Mouse (Mus musculus): ENCODE measurements at regions not wholly inside any gene's neighbourhood (a gene's known extent, or its start where the extent isn't known, plus 50 kb on each side); places are given as distances from the start of the nearest gene placed in this dataset.

DNA sequence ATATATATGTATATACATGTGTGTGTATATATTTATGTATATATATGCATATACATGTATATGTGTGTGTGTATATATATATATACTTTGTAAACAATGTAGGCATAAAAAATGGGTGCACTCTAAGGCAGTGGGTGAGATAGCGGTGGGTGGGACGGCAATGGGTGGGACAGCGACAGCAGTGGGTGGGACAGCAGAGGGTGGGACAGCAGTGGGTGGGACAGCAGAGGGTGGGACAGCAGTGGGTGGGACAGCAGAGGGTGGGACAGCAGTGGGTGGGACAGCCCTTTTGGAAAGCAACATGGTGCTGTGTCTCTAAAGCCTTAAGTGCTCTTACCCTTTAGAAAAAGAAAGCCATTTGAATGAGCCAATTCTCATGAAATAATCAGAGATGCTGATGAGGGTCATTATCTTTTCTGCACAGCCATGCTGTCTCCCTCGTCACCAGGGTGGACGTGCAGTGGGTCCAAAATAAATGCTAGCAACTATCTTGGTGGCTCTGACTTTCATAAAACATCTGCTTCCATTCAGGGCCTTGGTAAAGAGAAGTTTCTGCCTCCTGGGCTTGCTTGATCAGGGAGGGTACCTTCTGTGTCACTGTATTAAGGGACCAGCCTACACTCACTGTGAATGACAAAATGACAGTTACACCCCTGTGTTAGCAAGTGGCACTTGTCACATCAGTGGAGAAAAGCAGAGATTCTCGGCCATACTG lies 119.3 kb upstream of the Slc44a1 start:
- no peak for DNase-seq

DNA sequence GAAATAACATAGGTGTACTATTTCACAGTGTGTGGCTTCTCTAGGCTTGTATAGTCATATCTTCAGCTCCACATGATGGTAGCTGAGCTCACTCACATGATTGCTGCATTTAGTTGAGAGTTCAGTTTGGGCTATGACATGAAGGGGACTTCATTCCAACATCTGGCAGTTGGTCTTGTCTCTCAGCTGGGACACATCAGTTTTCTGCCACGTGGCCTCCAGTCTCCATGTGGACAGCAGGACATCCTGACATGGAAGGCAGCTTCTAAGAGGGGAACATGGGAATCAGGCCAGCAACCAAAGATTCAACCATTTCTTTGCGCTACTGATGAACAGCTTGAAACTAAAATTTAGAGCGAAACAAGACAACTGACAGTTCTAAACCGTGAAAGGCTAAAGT lies 121.2 kb upstream of the Slc44a1 start:
- DNase-seq, result no peak

DNA sequence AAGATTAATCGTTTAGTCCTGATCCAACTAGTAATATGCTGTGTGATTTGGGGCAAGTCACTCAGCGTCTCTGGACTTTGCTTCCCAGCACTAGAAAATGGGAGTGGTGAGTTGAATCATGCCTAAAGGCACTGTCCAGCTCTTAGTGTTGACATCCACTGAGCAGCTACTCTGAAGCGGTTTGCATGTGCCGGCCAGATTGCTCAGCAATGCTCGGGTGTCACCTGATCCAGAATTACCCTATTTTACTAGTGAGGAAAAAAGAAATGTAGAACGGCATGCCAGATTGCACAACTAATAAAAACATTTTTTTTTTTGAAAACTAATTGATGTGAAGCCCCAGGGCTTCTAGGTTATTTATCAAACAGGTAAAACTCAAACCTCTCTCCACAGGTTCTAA lies 122.0 kb upstream of the Slc44a1 start:
- DNase-seq, result peak in 1 of 2 experiments; percentile 47

DNA sequence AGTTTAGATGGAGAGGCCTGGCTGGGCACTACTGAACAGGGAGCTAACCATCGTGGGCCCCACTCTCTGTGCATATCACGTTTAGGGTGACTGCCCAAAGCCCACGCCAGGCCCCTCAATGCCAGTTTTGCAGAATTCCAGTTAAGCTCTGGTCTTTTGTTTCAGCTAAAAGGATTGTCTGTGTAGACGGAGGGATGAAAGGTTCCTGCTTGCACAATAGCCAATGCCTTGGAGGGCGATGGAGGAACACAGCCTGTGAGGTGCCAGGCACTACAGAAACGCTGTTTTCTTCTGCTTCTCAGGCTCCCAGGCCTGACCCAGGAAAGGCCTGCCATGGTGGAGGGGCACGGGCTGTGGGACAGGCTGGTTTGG lies 122.8 kb upstream of the Slc44a1 start:
- DNase-seq, result no peak

DNA sequence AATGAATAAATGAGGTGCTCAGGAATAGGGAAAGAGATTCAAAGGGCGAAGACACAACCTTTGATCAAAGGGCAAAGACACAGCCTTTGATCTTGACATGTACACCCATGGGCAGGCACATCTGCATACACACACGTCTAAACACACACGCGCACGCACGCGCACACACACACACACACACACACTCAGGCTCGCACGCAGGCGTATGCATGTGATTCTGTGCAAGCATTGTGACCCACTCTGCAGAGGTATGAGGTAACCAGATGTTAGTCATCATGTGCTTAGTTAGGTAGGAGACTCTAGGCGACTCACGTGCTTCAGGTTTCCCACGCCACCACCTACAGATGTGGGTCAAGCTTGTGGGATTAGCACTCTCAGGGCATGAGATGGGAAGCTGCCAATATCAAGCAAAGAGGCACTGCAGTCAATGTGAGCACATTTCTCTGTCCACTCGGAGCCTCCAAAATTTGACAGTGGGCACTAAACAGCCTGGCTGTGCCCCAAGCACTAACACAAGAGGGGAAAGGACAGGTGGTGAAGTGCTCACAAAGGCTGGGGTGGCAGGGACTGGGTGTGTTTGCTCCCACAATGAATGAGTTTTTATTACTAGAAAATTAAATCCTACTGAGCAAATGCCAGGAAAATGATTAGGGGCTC lies 123.3 kb upstream of the Slc44a1 start:
- DNase-seq, result no peak

- no peak for DNase-seq
Observed at GRCm38 (mm10) chr4:53315876-53316762, 124.1 kb upstream of the Slc44a1 start.

- peak in 1 of 2 experiments; percentile 58 for DNase-seq
Observed at GRCm38 (mm10) chr4:53315121-53315875, 124.9 kb upstream of the Slc44a1 start.

GRCm38 (mm10) chr4:53314076-53314475 lies 126.1 kb upstream of the Slc44a1 start:
- DNase-seq, result no peak

- DNase-seq, result no peak
Observed at GRCm38 (mm10) chr4:53307121-53307520, 133.1 kb upstream of the Slc44a1 start.

GRCm38 (mm10) chr4:53304782-53305385 lies 135.3 kb upstream of the Slc44a1 start:
- no peak for DNase-seq

DNA sequence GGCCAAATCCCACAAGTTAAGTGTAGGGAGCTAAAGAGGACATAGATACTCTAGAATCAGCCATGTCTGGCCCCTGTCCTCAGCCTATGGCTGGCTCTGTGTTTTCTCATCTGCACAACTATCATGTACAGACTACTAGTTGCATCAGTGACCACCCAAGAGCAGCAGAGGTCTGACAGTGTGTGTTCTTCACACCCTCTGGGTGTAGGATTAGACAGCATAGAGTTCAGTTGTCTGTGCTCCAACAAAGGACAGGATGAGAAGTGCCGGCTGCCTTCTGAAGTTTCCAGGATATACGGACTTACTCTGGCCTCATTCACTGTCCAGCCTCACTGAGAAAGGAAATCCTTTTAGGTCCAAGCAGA lies 135.9 kb upstream of the Slc44a1 start:
- DNase-seq, result peak in 1 of 2 experiments; percentile 19

GRCm38 (mm10) chr4:53303621-53304289 lies 136.5 kb upstream of the Slc44a1 start:
- peak in 1 of 2 experiments; percentile 22 for DNase-seq

GRCm38 (mm10) chr4:53297975-53298374 lies 138.3 kb upstream of the Abca1 start:
- no peak for DNase-seq

DNA sequence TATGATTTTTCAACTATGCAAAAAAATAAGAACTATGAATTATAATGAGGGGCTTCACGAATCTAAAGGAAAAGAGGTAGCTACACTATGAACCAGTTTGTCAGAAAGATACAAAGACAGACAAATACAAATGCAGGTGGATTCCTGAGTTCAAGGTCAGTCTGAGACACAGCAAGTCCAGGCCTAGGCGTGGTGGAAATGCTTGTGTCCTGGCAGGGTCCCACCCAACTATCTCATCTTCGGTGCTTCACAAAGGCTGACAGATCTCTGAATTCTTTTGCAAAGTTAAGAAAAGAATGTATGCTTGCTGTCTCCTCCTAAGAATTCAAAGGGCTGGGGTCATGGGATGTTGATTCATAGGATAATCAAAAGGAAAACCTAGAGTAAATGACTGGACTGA lies 132.9 kb upstream of the Abca1 start:
- DNase-seq, result no peak

DNA sequence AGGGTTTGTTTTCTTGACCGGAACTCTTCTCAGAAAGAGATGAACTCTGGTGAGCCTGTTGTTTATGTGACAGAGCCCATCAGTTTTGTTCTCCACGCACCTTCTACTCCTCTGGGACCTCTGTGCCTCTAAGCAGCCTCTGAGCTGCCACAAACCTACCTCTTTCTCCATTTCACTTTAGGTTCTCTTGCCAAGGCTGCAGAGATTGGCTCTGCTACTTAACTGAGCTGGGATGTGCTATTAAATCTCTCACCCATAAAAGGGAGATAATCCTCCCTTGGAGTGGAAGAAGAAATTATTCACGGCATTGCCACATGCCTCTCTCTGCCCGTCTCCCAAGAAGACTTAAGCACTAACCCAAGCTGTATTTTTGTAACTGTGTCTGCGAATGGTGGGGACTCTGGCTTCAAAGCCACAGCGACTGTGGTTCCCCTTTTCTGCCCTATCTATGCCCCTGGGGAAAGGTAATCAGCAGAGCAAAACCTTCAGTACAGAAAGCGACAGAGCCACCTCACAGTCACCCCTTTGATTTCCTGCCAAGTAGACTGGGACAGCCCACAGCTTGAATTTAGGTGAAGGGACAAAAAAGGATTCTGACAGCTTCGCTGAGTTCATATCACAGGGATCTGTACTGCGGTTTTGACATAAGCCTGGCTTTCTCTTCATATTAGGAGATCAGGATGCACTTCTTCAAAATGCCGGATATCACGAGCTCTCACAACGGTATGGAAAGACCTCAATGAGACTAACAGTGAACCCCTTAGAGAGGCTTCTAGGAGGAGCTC lies 118.2 kb upstream of the Abca1 start:
- DNase-seq, result peak in 1 of 2 experiments; percentile 25

- no peak for DNase-seq
Observed at GRCm38 (mm10) chr4:53270433-53270832, 110.7 kb upstream of the Abca1 start.

GRCm38 (mm10) chr4:53269999-53270398 lies 110.3 kb upstream of the Abca1 start:
- DNase-seq, result peak; percentile 32 to 62

DNA sequence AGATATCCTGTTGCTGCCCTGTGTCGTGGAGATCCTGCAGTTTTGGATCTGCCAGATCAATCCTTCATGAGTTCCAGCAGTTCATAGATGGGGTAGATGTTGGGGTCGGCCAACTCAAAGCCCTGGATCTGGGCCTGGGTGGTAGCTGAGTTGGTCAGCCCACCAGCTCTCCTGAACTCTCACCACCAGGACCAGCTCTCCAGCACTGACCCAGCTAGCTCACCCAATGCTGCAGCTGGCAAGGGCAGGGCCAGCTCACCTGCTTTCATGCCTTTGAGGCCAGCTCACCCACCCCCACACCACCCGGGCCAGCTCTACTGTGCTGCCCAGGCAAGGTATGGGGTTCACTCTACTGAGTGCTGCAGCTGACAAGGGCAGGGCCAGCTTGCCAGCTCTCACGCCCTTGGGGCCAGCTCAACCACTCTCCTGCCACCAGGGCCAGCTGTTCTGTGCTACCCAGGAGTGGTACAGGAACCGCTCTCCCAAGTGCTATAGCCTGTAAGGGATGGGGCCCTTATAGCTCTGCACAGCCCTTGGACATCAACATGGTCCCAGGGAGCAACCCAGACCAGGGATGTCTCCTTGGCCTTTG lies 109.7 kb upstream of the Abca1 start:
- no peak for DNase-seq

DNA sequence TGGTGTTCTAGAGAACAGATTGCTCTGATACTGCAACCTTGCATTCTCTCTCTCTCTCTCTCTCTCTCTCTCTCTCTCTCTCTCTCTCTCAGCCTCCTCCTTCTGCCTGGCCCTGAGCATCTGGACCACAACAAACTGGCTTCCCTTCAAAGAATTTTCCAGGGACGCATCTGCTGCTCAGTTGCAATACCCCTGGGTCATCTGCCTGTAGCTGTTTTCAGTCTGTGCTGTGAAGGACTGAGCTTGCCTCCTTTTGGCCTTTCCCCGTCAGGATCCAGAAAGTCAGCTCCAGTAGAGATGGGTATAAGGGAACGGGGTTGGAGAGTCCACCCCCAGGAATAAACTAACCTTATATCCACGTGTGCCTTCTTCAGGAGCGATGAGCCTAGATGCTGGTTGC lies 105.2 kb upstream of the Abca1 start:
- peak; percentile 22 to 23 for DNase-seq

GRCm38 (mm10) chr4:53264501-53264900 lies 104.8 kb upstream of the Abca1 start:
- no peak for DNase-seq

Measured in heart, adult 18-20 months (tissue).